Mouse (Mus musculus) lung, embryonic 14.5 days (tissue): ENCODE results near the gene Cnn1. TPM values are rescaled to one million over a fixed set of nuclear protein-coding genes. Genes with fewer than 3 reads are reported as not detected.
"Not testable (repeated sequence)": the region's sequence is repeated elsewhere in the genome, so short reads cannot be mapped to it uniquely, and the experiment has no call there.

Experiments
- ATAC-seq: fragments of 200-750 bp; cut with Nextera tagmentation; 2 replicates; pipeline ENCODE4 v1.8.0; 2017; ENCODE audit warnings: mild to moderate bottlenecking, moderate TSS enrichment, moderate library complexity; ENCODE audit not compliant: insufficient read depth
- DNase-seq: peaks from one replicate; pipeline ENCODE4 v3.0.0-alpha.2; 2015
- H3K27ac ChIP-seq: fragments of 300-500 bp; sonication (generic); 2 replicates; pipeline ENCODE4 v1.5.1; 2014; ENCODE audit warnings: low read depth, mild to moderate bottlenecking, moderate library complexity
- H3K27me3 ChIP-seq: fragments of 300-500 bp; sonication (generic); 2 replicates; pipeline ENCODE4 v1.6.1; 2014; ENCODE audit warnings: low read length, control low read depth; ENCODE audit not compliant: insufficient read depth
- H3K36me3 ChIP-seq: fragments of 300-500 bp; sonication (generic); 2 replicates; pipeline ENCODE4 v1.6.1; 2014; ENCODE audit warnings: control low read depth; ENCODE audit not compliant: insufficient read depth
- H3K4me1 ChIP-seq: fragments of 300-500 bp; sonication (generic); 2 replicates; pipeline ENCODE4 v1.6.1; 2014; ENCODE audit warnings: antibody characterized with exemption, control low read depth; ENCODE audit not compliant: insufficient read depth
- H3K4me2 ChIP-seq: fragments of 300-500 bp; sonication (generic); 2 replicates; pipeline ENCODE4 v1.6.1; 2014; ENCODE audit warnings: mild to moderate bottlenecking
- H3K4me3 ChIP-seq: fragments of 300-500 bp; sonication (generic); 2 replicates; pipeline ENCODE4 v1.5.1; 2014; ENCODE audit warnings: low read depth, low read length
- H3K9ac ChIP-seq: fragments of 300-500 bp; sonication (generic); 2 replicates; pipeline ENCODE4 v1.6.1; 2014
- H3K9me3 ChIP-seq: fragments of 300-500 bp; sonication (generic); 2 replicates; pipeline ENCODE4 v1.6.1; 2016; ENCODE audit warnings: low read depth, low read length, control low read depth
- CTCF ChIP-seq: IDR thresholded peaks from 2 replicates; pipeline ENCODE4 v1.5.1; 2016; ENCODE audit warnings: antibody characterized with exemption, low read depth
- WGBS: fragments of 180-500 bp; shearing (Covaris S2); extraction: QIAGEN DNeasy Blood & Tissue Kit; methylation state at CpG from one replicate; pipeline ENCODE4 v1.1.7; 2014; 5-methylcytosine and 5-hydroxymethylcytosine counted together
- polyA plus RNA-seq: library from polyadenylated mRNA; unstranded; fragments of >200 nt; fragmentation: Nextera tagmentation; extraction: Ambion mirVana; gene quantifications from 2 replicates; pipeline ENCODE4 v1.2.1, GENCODE M21; 2014

The Cnn1 gene
- polyA plus RNA-seq, 1 experiment from 2014 or later: 71.2 TPM

DNA sequence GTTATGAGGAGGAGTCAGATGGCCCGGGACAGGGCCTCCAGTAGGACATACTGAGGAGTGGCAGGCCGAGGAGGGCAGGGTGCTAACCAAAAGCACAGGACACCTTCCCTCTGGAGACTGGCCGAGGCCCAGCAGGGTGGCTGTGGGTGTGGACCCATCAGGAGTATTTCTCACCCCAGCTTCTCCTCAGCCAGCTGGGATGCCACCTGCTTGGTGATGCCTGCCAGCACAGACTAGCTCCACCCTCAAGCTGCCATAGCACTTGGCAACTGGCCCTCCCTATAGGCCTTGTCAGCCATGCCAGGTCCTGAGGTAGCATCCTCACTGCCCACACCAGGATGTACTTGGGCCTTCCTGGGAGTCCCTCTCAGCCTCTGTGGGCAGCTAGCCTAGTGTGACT is 34.7 kb upstream of the Cnn1 start:
- H3K9me3 ChIP-seq: no peaks in the 10 kb centered on the region
- no peak for TF ChIP-seq CTCF
- WGBS: 83% methylated on average over 3 of the region's 3 CpGs
- no peak overlapping the region for H3K9ac ChIP-seq
- no peak overlapping the region for H3K4me2 ChIP-seq
- no peaks in the 10 kb centered on the region for H3K4me1 ChIP-seq
- H3K36me3 ChIP-seq: peaks cover 65% of the 10 kb centered on the region
- no peak for ATAC-seq
- no peak overlapping the region for H3K27ac ChIP-seq
- H3K27me3 ChIP-seq: no peaks in the 10 kb centered on the region
- DNase-seq: no peak
- H3K4me3 ChIP-seq: no peak overlapping the region

DNA sequence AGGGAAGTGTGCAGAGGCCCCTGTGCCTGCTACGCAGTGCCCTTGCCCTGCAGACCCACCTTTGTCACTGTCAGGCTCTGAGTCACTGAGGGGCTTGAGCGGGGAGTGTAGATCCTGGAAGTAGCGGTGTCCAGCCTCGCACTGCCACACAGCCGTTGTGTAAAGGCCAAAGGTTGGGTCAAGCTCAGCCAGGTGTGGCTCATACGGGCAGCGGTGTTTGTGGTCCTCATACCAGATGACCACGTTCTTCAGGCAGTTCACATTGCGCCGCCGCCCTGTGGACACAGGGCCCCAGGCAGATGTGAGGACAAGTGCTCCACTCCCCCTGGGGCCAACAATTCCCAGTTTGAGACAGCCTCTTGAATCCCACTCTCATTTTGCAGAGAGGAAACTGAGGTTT is 33.4 kb upstream of the Cnn1 start:
- H3K36me3 ChIP-seq: peaks cover 60% of the 10 kb centered on the region
- WGBS: 92% methylated on average over 11 of the region's 11 CpGs
- H3K4me1 ChIP-seq: no peaks in the 10 kb centered on the region
- H3K9ac ChIP-seq: no peak overlapping the region
- H3K27ac ChIP-seq: no peak overlapping the region
- no peak overlapping the region for H3K4me3 ChIP-seq
- TF ChIP-seq CTCF: no peak
- H3K9me3 ChIP-seq: no peaks in the 10 kb centered on the region
- no peak overlapping the region for H3K4me2 ChIP-seq
- ATAC-seq: no peak
- H3K27me3 ChIP-seq: no peaks in the 10 kb centered on the region
- no peak for DNase-seq

DNA sequence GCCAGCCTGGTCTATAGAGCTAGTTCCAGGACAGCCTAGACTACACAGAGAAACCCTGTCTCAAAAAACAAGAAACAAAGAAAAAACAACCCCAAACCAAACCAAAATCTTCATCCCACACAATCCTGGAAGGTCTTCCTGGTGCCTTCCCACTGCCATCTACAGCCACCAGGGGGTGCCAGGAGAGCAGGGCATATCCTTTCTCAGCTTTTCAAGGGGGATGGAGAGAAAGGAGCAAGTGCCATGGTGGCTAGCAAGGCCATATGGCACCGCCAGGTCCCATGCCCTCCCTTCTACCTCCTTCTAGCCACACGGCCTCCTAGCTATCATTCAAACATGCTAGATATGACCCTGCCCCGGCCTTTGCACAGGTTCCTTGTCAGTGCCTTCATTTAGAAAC is 32.6 kb upstream of the Cnn1 start:
- Histone ChIP-seq H3K27ac (no peak overlapping the region), H3K27me3 (no peaks in the 10 kb centered on the region), H3K36me3 (peaks cover 60% of the 10 kb centered on the region), H3K4me3 (no peak overlapping the region), H3K9me3 (no peaks in the 10 kb centered on the region), H3K9ac (no peak overlapping the region), H3K4me2 (no peak overlapping the region), H3K4me1 (no peaks in the 10 kb centered on the region)
- DNase-seq: peak; percentile 65
- TF ChIP-seq CTCF: peak; percentile 88
- 65% methylated on average over 3 of the region's 3 CpGs for WGBS
- no peak for ATAC-seq

DNA sequence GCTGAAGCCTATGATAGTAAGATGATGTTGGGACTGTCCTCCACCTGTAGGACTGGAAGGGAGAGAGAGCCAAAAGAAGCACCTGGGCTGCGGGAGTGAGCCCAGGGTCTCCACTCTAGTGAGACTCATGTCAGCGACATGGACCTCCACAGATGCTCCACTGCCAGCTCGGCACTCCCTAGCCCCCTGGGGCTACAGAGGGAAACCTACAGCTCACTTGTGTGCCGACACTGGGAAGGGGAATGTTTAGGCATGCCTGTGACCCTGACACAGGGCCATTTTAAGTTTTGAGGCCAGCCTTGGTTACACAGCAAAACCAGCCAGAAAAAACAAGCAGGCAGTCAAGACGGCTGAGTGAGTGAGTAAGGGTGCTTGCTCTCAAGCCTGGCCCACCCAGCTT is 31.8 kb upstream of the Cnn1 start:
- H3K9ac ChIP-seq: no peak overlapping the region
- H3K27ac ChIP-seq: no peak overlapping the region
- ATAC-seq (no peak), DNase-seq (no peak)
- no peak overlapping the region for H3K4me3 ChIP-seq
- H3K9me3 ChIP-seq: no peaks in the 10 kb centered on the region
- peaks cover 56% of the 10 kb centered on the region for H3K36me3 ChIP-seq
- WGBS: 77% methylated on average over 5 of the region's 5 CpGs
- H3K4me2 ChIP-seq: no peak overlapping the region
- H3K27me3 ChIP-seq: no peaks in the 10 kb centered on the region
- H3K4me1 ChIP-seq: no peaks in the 10 kb centered on the region
- TF ChIP-seq CTCF: no peak

DNA sequence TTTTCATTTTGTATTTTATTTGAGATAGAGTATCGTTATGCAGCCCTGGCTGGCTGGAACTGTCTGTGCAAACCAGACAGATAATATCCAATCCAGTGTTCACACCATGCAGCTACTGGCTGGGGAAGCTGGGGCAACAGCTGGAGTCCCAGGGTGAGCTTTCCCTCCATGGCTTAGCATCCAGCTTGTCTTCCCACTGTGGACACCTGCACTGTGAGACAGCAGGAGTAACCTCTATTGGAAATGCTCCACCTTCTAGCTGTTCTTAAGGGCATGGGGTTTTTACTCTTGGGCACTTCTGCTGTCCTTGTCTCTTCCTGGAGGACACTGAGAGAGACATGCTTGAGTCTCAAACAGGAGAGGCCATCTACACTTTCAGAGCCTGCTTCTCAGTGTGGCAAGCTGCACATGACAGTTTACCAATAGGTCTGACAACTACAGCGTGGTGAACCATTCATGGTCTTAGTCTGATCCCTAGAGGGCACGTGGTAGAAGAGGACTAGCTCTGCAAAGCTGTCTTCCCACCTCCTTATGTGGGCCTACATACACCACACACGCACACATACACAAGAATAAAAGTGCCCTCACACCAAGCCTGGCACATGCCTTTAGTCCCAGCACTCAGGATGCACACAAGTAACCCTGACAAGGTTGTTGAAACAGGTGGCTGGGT is 29.0 kb upstream of the Cnn1 start:
- peak overlapping the region; percentile 17 for H3K9ac ChIP-seq
- 57% methylated on average over 4 of the region's 4 CpGs for WGBS
- peaks cover 55% of the 10 kb centered on the region for H3K36me3 ChIP-seq
- H3K27ac ChIP-seq: 0 out of 2 replicates have a peak overlapping the region, but pooled peaks have one; percentile 99
- no peaks in the 10 kb centered on the region for H3K27me3 ChIP-seq
- no peaks in the 10 kb centered on the region for H3K4me1 ChIP-seq
- peak overlapping the region; percentile 79 for H3K4me3 ChIP-seq
- H3K4me2 ChIP-seq: peak overlapping the region; percentile 70
- TF ChIP-seq CTCF: no peak
- ATAC-seq: peak; percentile 9; the same call in 1 of the 2 replicates
- peak; percentile 5 for DNase-seq
- H3K9me3 ChIP-seq: no peaks in the 10 kb centered on the region

DNA sequence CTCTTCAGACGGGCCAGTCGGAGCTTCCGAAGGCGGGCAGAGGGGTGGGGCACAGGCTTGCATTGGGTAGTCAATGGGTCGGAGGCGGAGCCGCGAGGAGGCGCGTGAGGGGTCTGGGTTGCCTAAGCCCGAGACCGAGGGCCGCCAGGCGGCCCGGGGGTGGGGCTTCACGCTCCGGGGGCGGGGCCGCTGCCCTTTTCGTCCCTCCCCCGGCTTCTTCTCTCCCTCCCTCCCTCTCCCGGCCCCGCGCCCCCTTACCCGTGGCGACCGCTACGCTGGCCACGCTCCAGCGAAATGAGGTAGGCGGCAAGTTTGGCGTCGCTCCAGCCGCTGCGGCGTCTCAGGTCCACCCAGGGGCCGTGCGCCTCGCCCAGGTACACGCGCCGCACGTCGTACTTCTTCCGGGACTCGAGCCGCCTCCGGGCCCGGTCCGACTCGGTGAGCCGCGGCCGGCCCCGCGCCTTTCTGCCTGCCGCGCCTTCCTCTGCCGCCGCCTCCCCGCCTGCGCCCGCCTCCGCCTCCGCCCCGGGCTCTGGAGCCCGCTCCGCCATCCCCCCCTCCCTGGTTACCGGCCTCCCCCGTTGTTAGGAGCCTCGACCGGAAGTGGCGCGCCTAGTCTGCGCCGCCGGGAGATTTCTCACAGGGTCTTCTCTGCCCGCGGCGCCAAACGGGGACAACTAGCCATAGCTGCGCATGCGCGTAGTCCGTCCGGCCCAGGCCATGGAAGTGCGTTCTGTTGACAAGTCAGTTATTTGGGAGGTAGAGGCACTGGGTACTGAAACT is 28.0 kb upstream of the Cnn1 start, which contains the start of the genes Gm49318 and Zfp653:
Gene Gm49318, minus strand, starts transcription at position 469 of the 783 bp plus-strand sequence.
Gene Zfp653, minus strand, starts transcription at position 586 of the 783 bp plus-strand sequence.
- ATAC-seq (peak; percentile 98), DNase-seq (peak; percentile 99)
- Histone ChIP-seq H3K4me3 (peak within 1 kb of the TSS; percentile 79), H3K4me2 (peak within 1 kb of the TSS; percentile 70), H3K9me3 (no peaks in the 10 kb centered on the region), H3K4me1 (no peaks in the 10 kb centered on the region), H3K27me3 (no peaks in the 10 kb centered on the region), H3K9ac (peak within 1 kb of the TSS; percentile 92), H3K36me3 (peaks cover 49% of the 10 kb centered on the region), H3K27ac (peak within 1 kb of the TSS; percentile 99)
- WGBS: under 1% methylated on average over 74 of the region's 87 CpGs
- TF ChIP-seq CTCF: peak; percentile 22

DNA sequence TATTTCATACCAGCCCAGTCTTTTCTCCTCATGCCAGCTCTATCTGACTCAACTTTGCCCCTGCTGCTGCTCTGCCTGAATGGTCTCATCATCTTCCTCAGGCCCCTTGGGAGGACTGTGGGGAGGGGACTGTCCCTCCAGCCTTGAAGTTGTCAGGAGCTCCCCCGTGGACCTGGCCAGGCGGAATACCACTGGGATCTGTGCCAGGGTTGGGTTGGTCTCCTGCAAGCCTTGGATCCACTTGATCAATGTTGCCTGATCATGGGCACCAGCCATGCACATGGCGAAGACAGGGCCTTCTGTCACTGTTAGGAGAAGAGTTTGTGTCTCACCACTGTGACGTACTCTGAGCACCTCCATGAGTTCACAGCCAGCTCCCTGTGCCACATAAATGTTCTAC is 26.7 kb upstream of the Cnn1 start:
- no peak overlapping the region for H3K4me2 ChIP-seq
- ATAC-seq: no peak

DNA sequence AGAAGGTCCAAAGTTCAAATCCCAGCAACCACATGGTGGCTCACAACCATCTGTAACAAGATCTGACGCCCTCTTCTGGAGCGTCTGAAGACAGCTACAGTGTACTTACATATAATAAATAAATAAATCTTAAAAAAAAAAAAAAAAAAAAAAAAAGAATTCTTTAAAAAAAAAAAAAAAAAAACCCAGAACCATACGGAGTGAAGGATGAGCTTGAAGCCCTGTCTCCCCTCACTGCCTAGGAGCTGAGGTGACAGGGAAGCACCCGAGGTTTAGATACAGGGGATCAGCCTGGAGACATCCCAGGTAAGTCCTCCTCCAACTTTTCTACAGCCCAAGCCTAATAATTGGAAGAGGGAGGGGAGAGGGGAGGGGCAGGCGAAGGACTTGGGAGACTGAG is 23.2 kb upstream of the Cnn1 start:
- not testable (repeated sequence) for H3K9ac ChIP-seq, H3K4me2 ChIP-seq, DNase-seq, H3K27me3 ChIP-seq, H3K27ac ChIP-seq, ATAC-seq, H3K9me3 ChIP-seq, H3K4me3 ChIP-seq, H3K4me1 ChIP-seq
- H3K36me3 ChIP-seq: peaks cover 35% of the 10 kb centered on the region
- WGBS: 62% methylated on average over 5 of the region's 5 CpGs

More for the DNA sequence above, 26.7 kb upstream of the Cnn1 start:
- H3K36me3 ChIP-seq: peaks cover 50% of the 10 kb centered on the region
- H3K4me1 ChIP-seq: no peaks in the 10 kb centered on the region
- DNase-seq: no peak
- no peak overlapping the region for H3K27ac ChIP-seq
- H3K4me3 ChIP-seq: no peak overlapping the region
- WGBS: 91% methylated on average over 4 of the region's 4 CpGs
- H3K9ac ChIP-seq: no peak overlapping the region
- H3K27me3 ChIP-seq: no peaks in the 10 kb centered on the region
- TF ChIP-seq CTCF: no peak
- H3K9me3 ChIP-seq: no peaks in the 10 kb centered on the region
